Comparison of ENCODE assay signal across 10 mouse cellular contexts in the genomic region with DNA sequence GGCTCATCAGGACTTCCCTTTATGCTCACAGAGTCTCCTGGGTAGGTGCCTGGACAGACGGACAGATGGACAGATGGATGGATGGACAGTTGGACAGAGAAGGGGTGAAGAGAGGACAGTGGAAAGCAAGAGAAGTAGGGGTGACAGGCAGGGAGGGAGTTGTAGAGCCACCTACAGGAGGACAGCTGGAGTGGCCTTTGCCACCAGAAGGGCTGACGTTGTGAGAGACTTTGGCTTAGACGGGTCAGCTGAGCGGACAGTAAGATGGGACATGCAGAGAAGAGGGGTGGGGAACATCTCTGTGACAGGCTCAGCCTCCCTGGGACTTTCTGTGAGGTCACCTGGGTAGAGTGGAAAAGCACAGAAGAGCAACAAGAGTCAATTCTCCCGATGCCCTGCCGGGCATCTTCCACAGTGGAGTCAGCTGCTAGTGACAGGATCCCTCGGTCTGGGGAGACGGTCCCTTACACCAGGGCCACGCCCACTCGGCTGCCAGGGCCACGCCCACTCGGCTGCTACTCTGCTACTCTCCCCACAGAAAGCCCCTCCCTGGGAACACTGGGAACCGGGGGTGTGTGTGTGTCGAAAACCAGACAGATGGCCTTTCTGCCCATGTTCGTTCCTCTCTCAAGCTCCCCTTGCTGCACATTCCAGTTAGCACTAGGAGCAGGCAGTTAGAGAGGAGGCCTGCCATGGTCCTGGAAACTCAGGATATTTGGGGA. TPM values are rescaled to one million over a fixed set of nuclear protein-coding genes. Genes with fewer than 3 reads are reported as not detected.
DNase-seq lines count a peak whose midpoint lies in the region; ATAC-seq lines count a peak whose summit lies in the region.
"Had no signal": no experiment of that assay in that cellular context is flagged by ENCODE, and none has a peak within 500 bp of the region (broad histone marks: within the 10 kb centered on the region; RNA-seq: fewer than 3 reads in every experiment).

No protein-coding gene starts in this region.

- ATAC-seq in kidney, embryonic 15.5 days (replicated peaks; ENCODE audit: low FRiP score) = peak; percentile 13; the same call in 1 of the 2 replicates
- no peak for ATAC-seq in megakaryocyte, adult 5-6 weeks (ENCODE audit: poor library complexity, severe bottlenecking)

- H3K4me3 ChIP-seq in kidney, embryonic 15.5 days (replicated peaks) = no peak overlapping the region
- H3K4me3 ChIP-seq: hindbrain, embryonic 15.5 days; midbrain, embryonic 12.5 days had no signal

- H3K4me1 ChIP-seq in kidney, embryonic 15.5 days = peaks cover 30% of the 10 kb centered on the region

- peak; percentile 54 to 58 for DNase-seq in adrenal gland, adult (ENCODE audit: inconsistent age in 2 of 2, low spot score in 1 of 2)
- DNase-seq in adrenal gland, postnatal 4 days (ENCODE audit: low spot score in 2 of 2) = no peak
- DNase-seq in kidney, adult 9 months = no peak
- peak; percentile 53 for DNase-seq in adrenal gland, postnatal 14 days
- peak; percentile 46 to 55 for DNase-seq in lung, postnatal 4 days
- no peak for DNase-seq in urinary bladder, postnatal 10 days (ENCODE audit: low spot score)

- H3K36me3 ChIP-seq in kidney, embryonic 15.5 days = no peaks in the 10 kb centered on the region
- H3K36me3 ChIP-seq: hindbrain, embryonic 15.5 days; midbrain, embryonic 12.5 days had no signal

- WGBS in kidney, embryonic 15.5 days = 17% methylated on average over 15 of the region's 15 CpGs

- peaks cover 6% of the 10 kb centered on the region; the same call in 1 of the 2 replicates for H3K27me3 ChIP-seq in kidney, embryonic 15.5 days

- no peaks in the 10 kb centered on the region for H3K9me3 ChIP-seq in kidney, embryonic 15.5 days (replicated peaks)
- H3K9me3 ChIP-seq: hindbrain, embryonic 15.5 days; midbrain, embryonic 12.5 days had no signal

- H3K9ac ChIP-seq in kidney, embryonic 15.5 days = no peak overlapping the region
- H3K9ac ChIP-seq: hindbrain, embryonic 15.5 days; midbrain, embryonic 12.5 days had no signal

- no peak overlapping the region for H3K4me2 ChIP-seq in kidney, embryonic 15.5 days
- H3K4me2 ChIP-seq: hindbrain, embryonic 15.5 days; midbrain, embryonic 12.5 days had no signal

- H3K27ac ChIP-seq in kidney, embryonic 15.5 days = no peak overlapping the region
- H3K27ac ChIP-seq: hindbrain, embryonic 15.5 days; midbrain, embryonic 12.5 days had no signal

RNA-seq across cellular contexts. Expression of a gene that starts 1.9 kb away (rescaled TPM):
- 1 to 10 TPM; 1.1 to 2.7 TPM for total RNA-seq in adrenal gland, postnatal 4 days (2021)
- polyA plus RNA-seq in kidney, embryonic 15.5 days (2015; fragmentation: Nextera tagmentation; extraction: Ambion mirVana) = 2.6 and 6.2 TPM in 2 replicates
- 1.5 and 1.7 TPM in 2 replicates for total RNA-seq in adrenal gland, postnatal 14 days (2021)
- not detected in 2 replicates for total RNA-seq in megakaryocyte, adult 5-6 weeks (2015)
- not detected in 2 replicates for total RNA-seq in megakaryocyte, adult 5-6 weeks (2017)

RNA-seq across cellular contexts. Expression of a gene that starts 7.0 kb away (rescaled TPM):
- 10 to 100 TPM in 1 of 2 experiments, 1 to 10 TPM in 1; 9.7 to 12.7 TPM for total RNA-seq in adrenal gland, postnatal 4 days (2021)
- polyA plus RNA-seq in kidney, embryonic 15.5 days (2015; fragmentation: Nextera tagmentation; extraction: Ambion mirVana) = 20.0 and 20.1 TPM in 2 replicates
- total RNA-seq in adrenal gland, postnatal 14 days (2021) = 11.8 and 13.6 TPM in 2 replicates
- total RNA-seq in megakaryocyte, adult 5-6 weeks (2015) = 0.16 and 0.87 TPM in 2 replicates
- total RNA-seq in megakaryocyte, adult 5-6 weeks (2017) = 0.26 and 0.53 TPM in 2 replicates

RNA-seq across cellular contexts. Expression of a gene that starts 47.8 kb away (rescaled TPM):
- total RNA-seq in adrenal gland, postnatal 4 days (2021) = 10 to 100 TPM in 1 of 2 experiments, 1 to 10 TPM in 1; 3.2 to 10.1 TPM
- polyA plus RNA-seq in kidney, embryonic 15.5 days (2015; fragmentation: Nextera tagmentation; extraction: Ambion mirVana) = 36.4 and 46.2 TPM in 2 replicates
- total RNA-seq in adrenal gland, postnatal 14 days (2021) = 2.2 and 2.3 TPM in 2 replicates
- total RNA-seq in megakaryocyte, adult 5-6 weeks (2015) = 17.0 and 22.8 TPM in 2 replicates
- total RNA-seq in megakaryocyte, adult 5-6 weeks (2017) = 69.9 and 92.7 TPM in 2 replicates

RNA-seq across cellular contexts. Expression of a gene that starts 56.6 kb away (rescaled TPM):
- total RNA-seq in adrenal gland, postnatal 4 days (2021) = 10 to 100 TPM; 15.9 to 23.3 TPM
- 26.9 and 30.5 TPM in 2 replicates for polyA plus RNA-seq in kidney, embryonic 15.5 days (2015; fragmentation: Nextera tagmentation; extraction: Ambion mirVana)
- 16.6 and 62.6 TPM in 2 replicates for total RNA-seq in adrenal gland, postnatal 14 days (2021)
- total RNA-seq in megakaryocyte, adult 5-6 weeks (2015) = 0.34 and 0.78 TPM in 2 replicates
- total RNA-seq in megakaryocyte, adult 5-6 weeks (2017) = not detected in 2 replicates

RNA-seq across cellular contexts. Expression of a gene that starts 58.6 kb away (rescaled TPM):
- total RNA-seq in adrenal gland, postnatal 4 days (2021) = not detected
- not detected in 2 replicates for polyA plus RNA-seq in kidney, embryonic 15.5 days (2015; fragmentation: Nextera tagmentation; extraction: Ambion mirVana)
- not detected in 2 replicates for total RNA-seq in adrenal gland, postnatal 14 days (2021)
- not detected in 2 replicates for total RNA-seq in megakaryocyte, adult 5-6 weeks (2015)
- total RNA-seq in megakaryocyte, adult 5-6 weeks (2017) = not detected in 2 replicates
- polyA plus RNA-seq: hindbrain, embryonic 15.5 days; midbrain, embryonic 12.5 days had no signal

Comparison
In these comparisons a context has a peak if more than half of its experiments do, and no peak if none do; other contexts are left out.
1. DNase-seq: peak in adrenal gland, adult (2 of 2), adrenal gland, postnatal 14 days (single experiment) and lung, postnatal 4 days (2 of 2); none in adrenal gland, postnatal 4 days (0 of 2), kidney, adult 9 months (single experiment) and urinary bladder, postnatal 10 days (single experiment).